Mouse (Mus musculus) lung, adult 2 months (tissue): ENCODE measurements around the gene Alox12.

Source experiments
- CTCF ChIP-seq: fragments of 200-500 bp; IDR thresholded peaks from 2 replicates; pipeline ENCODE4 v1.5.1; 2011; ENCODE audit warnings: mild to moderate bottlenecking, low read length, control low read depth; ENCODE audit not compliant: insufficient read depth
- POLR2A ChIP-seq: fragments of 200-500 bp; IDR thresholded peaks from 2 replicates; pipeline ENCODE4 v1.6.1; 2011; ENCODE audit warnings: low read depth, mild to moderate bottlenecking, control low read depth, low read length, borderline replicate concordance; ENCODE audit errors: extremely low read depth

DNA sequence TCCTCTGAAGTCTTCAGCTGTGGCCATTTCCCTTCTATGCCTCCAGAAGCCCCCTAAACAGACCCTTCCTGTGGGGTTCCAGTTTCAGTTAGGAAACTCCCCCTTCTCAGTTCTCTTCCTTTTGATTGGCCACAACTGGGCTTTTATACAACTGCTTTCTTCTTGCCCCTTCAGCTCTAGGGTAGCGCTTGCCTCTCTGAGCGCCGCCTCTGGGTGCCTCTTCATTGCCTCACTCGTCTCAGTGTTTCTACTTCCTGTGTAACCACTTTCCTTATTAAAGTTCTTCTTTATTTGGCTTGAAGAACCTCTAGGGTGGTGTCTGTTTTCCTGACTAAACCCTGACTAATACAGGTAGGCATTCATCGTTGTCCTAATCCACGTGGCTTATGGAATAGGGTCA lies 36.1 kb upstream of the Alox12 start:
- TF ChIP-seq CTCF (no peak), POLR2A (no peak)
